Mouse (Mus musculus) hindbrain, postnatal 0 days (tissue): ENCODE measurements at regions not wholly inside any gene's neighbourhood (a gene's known extent, or its start where the extent isn't known, plus 50 kb on each side); places are given as distances from the start of the nearest gene placed in this dataset.

ENCODE experiments used
- ATAC-seq: fragments of 200-750 bp; cut with Nextera tagmentation; 2 replicates; pipeline ENCODE4 v1.8.0; 2017; ENCODE audit warnings: mild to moderate bottlenecking, moderate TSS enrichment, moderate library complexity
- DNase-seq: peaks from one replicate; pipeline ENCODE4 v3.0.0-alpha.2; 2015; ENCODE audit warnings: low spot score
- H3K27ac ChIP-seq: fragments of 300-500 bp; sonication (generic); 2 replicates; pipeline ENCODE4 v1.5.1; 2014; ENCODE audit warnings: mild to moderate bottlenecking
- H3K27me3 ChIP-seq: fragments of 300-500 bp; sonication (generic); 2 replicates; pipeline ENCODE4 v1.6.1; 2014; ENCODE audit warnings: low read length, mixed read lengths; ENCODE audit not compliant: insufficient read depth
- H3K36me3 ChIP-seq: fragments of 300-500 bp; sonication (generic); 2 replicates; pipeline ENCODE4 v1.6.1; 2014; ENCODE audit warnings: low read length, mixed read lengths; ENCODE audit not compliant: insufficient read depth
- H3K4me1 ChIP-seq: fragments of 300-500 bp; sonication (generic); 2 replicates; pipeline ENCODE4 v1.6.1; 2014; ENCODE audit warnings: antibody characterized with exemption, low read length, mixed read lengths; ENCODE audit not compliant: insufficient read depth
- H3K4me2 ChIP-seq: fragments of 300-500 bp; sonication (generic); 2 replicates; pipeline ENCODE4 v1.6.1; 2014; ENCODE audit warnings: low read depth, mild to moderate bottlenecking, low read length, moderate library complexity, mixed read lengths
- H3K4me3 ChIP-seq: fragments of 300-500 bp; sonication (generic); 2 replicates; pipeline ENCODE4 v1.5.1; 2014; ENCODE audit warnings: low read length
- H3K9ac ChIP-seq: fragments of 300-500 bp; sonication (generic); replicated peaks from 2 replicates; pipeline ENCODE4 v1.6.1; 2014; ENCODE audit warnings: mild to moderate bottlenecking, low read length, moderate library complexity, mixed read lengths
- H3K9me3 ChIP-seq: fragments of 300-500 bp; sonication (generic); 2 replicates; pipeline ENCODE4 v1.6.1; 2016; ENCODE audit warnings: low read length, mixed read lengths
- CTCF ChIP-seq: IDR thresholded peaks from 2 replicates; pipeline ENCODE4 v1.5.1; 2016; ENCODE audit warnings: antibody characterized with exemption, control low read depth, low read depth
- WGBS: fragments of 180-500 bp; shearing (Covaris S2); extraction: QIAGEN DNeasy Blood & Tissue Kit; methylation state at CpG from one replicate; pipeline ENCODE4 v1.1.7; 2014; 5-methylcytosine and 5-hydroxymethylcytosine counted together

GRCm38 (mm10) chr19:15330155-15330554 lies 617.0 kb downstream of the Psat1 start:
- Histone ChIP-seq H3K36me3 (no peaks in the 10 kb centered on the region), H3K4me1 (no peaks in the 10 kb centered on the region), H3K9me3 (no peaks in the 10 kb centered on the region), H3K27ac (no peak overlapping the region), H3K4me3 (no peak overlapping the region), H3K9ac (no peak overlapping the region), H3K27me3 (no peaks in the 10 kb centered on the region), H3K4me2 (no peak overlapping the region)
- DNase-seq (peak; percentile 28), ATAC-seq (no peak)
- TF ChIP-seq CTCF: no peak
- 60% methylated on average over 3 of the region's 3 CpGs for WGBS

- no peaks in the 10 kb centered on the region for H3K27me3 ChIP-seq
- DNase-seq (peak; percentile 45), ATAC-seq (no peak)
- H3K4me3 ChIP-seq: no peak overlapping the region
- 36% methylated on average over 6 of the region's 6 CpGs for WGBS
- peak; percentile 61 for TF ChIP-seq CTCF
- no peak overlapping the region for H3K4me2 ChIP-seq
- no peak overlapping the region for H3K27ac ChIP-seq
- H3K9ac ChIP-seq: no peak overlapping the region
- H3K9me3 ChIP-seq: no peaks in the 10 kb centered on the region
- no peaks in the 10 kb centered on the region for H3K4me1 ChIP-seq
- H3K36me3 ChIP-seq: no peaks in the 10 kb centered on the region
Observed at GRCm38 (mm10) chr19:15299474-15299873, 647.7 kb downstream of the Psat1 start.

GRCm38 (mm10) chr19:15285016-15285415 lies 662.1 kb downstream of the Psat1 start:
- H3K4me3 ChIP-seq: no peak overlapping the region
- no peak for TF ChIP-seq CTCF
- H3K36me3 ChIP-seq: no peaks in the 10 kb centered on the region
- H3K27ac ChIP-seq: no peak overlapping the region
- no peak for ATAC-seq
- no peak overlapping the region for H3K9ac ChIP-seq
- H3K27me3 ChIP-seq: no peaks in the 10 kb centered on the region
- no peak for DNase-seq
- no peak overlapping the region for H3K4me2 ChIP-seq
- H3K9me3 ChIP-seq: no peaks in the 10 kb centered on the region
- no peaks in the 10 kb centered on the region for H3K4me1 ChIP-seq
- WGBS: 91% methylated on average over 2 of the region's 2 CpGs

GRCm38 (mm10) chr19:15242781-15243180 lies 644.9 kb upstream of the Tle4 start:
- H3K27me3 ChIP-seq: no peaks in the 10 kb centered on the region
- TF ChIP-seq CTCF: no peak
- H3K4me1 ChIP-seq: no peaks in the 10 kb centered on the region
- H3K27ac ChIP-seq: no peak overlapping the region
- DNase-seq (no peak), ATAC-seq (no peak)
- 15% methylated on average over 3 of the region's 3 CpGs for WGBS
- no peak overlapping the region for H3K4me3 ChIP-seq
- no peaks in the 10 kb centered on the region for H3K9me3 ChIP-seq
- no peak overlapping the region for H3K4me2 ChIP-seq
- H3K9ac ChIP-seq: no peak overlapping the region
- H3K36me3 ChIP-seq: no peaks in the 10 kb centered on the region

- DNase-seq (no peak), ATAC-seq (0 out of 2 replicates have a peak, but pooled peaks have one; percentile 45)
- Histone ChIP-seq H3K4me3 (no peak overlapping the region), H3K9me3 (0 out of 2 replicates have a peak, but pooled peaks cover 3% of the 10 kb centered on the region), H3K27ac (no peak overlapping the region), H3K36me3 (no peaks in the 10 kb centered on the region), H3K27me3 (no peaks in the 10 kb centered on the region), H3K4me2 (no peak overlapping the region), H3K9ac (no peak overlapping the region), H3K4me1 (no peaks in the 10 kb centered on the region)
- 64% methylated on average over 2 of the region's 2 CpGs for WGBS
- no peak for TF ChIP-seq CTCF
Observed at GRCm38 (mm10) chr19:15230129-15230927, 632.5 kb upstream of the Tle4 start.

GRCm38 (mm10) chr19:15217387-15217786 lies 619.5 kb upstream of the Tle4 start:
- DNase-seq: no peak
- Histone ChIP-seq H3K36me3 (no peaks in the 10 kb centered on the region), H3K4me2 (no peak overlapping the region), H3K9ac (no peak overlapping the region), H3K4me1 (no peaks in the 10 kb centered on the region), H3K4me3 (no peak overlapping the region), H3K27me3 (no peaks in the 10 kb centered on the region), H3K9me3 (no peaks in the 10 kb centered on the region), H3K27ac (no peak overlapping the region)
- 80% methylated on average over 3 of the region's 3 CpGs for WGBS
- TF ChIP-seq CTCF: no peak
- ATAC-seq: no peak

- H3K9ac ChIP-seq: no peak overlapping the region
- ATAC-seq (no peak), DNase-seq (peak; percentile 48)
- TF ChIP-seq CTCF: no peak
- H3K4me3 ChIP-seq: no peak overlapping the region
- no peak overlapping the region for H3K4me2 ChIP-seq
- WGBS: 57% methylated on average over 3 of the region's 3 CpGs
- H3K27me3 ChIP-seq: no peaks in the 10 kb centered on the region
- no peak overlapping the region for H3K27ac ChIP-seq
- no peaks in the 10 kb centered on the region for H3K36me3 ChIP-seq
- no peaks in the 10 kb centered on the region for H3K9me3 ChIP-seq
- no peaks in the 10 kb centered on the region for H3K4me1 ChIP-seq
Observed at GRCm38 (mm10) chr19:15214651-15215050, 616.8 kb upstream of the Tle4 start.
